Mouse (Mus musculus) 416B (cell line): ENCODE measurements around the gene Tmed9.

Source experiments
- DNase-seq: peaks from one replicate; pipeline ENCODE4 v3.0.0; 2011; ENCODE audit warnings: low read depth

The Tmed9 gene

GRCm38 (mm10) chr13:55573432-55573831, at the start of gene Tmed9:
TSS of gene Tmed9 (plus strand) at chr13:55573732.
- no peak for DNase-seq

GRCm38 (mm10) chr13:55523951-55524600, 49.5 kb upstream of the Tmed9 start:
- no peak for DNase-seq

- peak; percentile 43 for DNase-seq
These were observed 47.6 kb upstream of the Tmed9 start for GRCm38 (mm10) chr13:55525733-55526553.

- DNase-seq: peak; percentile 69
These were observed 46.3 kb upstream of the Tmed9 start for GRCm38 (mm10) chr13:55527212-55527611.

GRCm38 (mm10) chr13:55527834-55528772, 45.4 kb upstream of the Tmed9 start:
- peak; percentile 92 for DNase-seq

GRCm38 (mm10) chr13:55529198-55529915, 44.2 kb upstream of the Tmed9 start, which contains the start of gene Dok3:
TSS of gene Dok3 (minus strand) at chr13:55529296.
- DNase-seq: peak; percentile 71

GRCm38 (mm10) chr13:55535191-55535590, 38.3 kb upstream of the Tmed9 start:
- no peak for DNase-seq

- DNase-seq: no peak
These were observed 37.7 kb upstream of the Tmed9 start for GRCm38 (mm10) chr13:55535796-55536193.

GRCm38 (mm10) chr13:55536194-55537175, 37.0 kb upstream of the Tmed9 start, which contains the start of gene Ddx41:
TSS of gene Ddx41 (minus strand) at chr13:55536658.
- DNase-seq: peak; percentile 100

GRCm38 (mm10) chr13:55540933-55541332, 32.6 kb upstream of the Tmed9 start:
- DNase-seq: no peak

GRCm38 (mm10) chr13:55542891-55543290, 30.6 kb upstream of the Tmed9 start:
- DNase-seq: no peak

- DNase-seq: no peak
These were observed 30.1 kb upstream of the Tmed9 start for GRCm38 (mm10) chr13:55543447-55543846.

- DNase-seq: no peak
These were observed 28.7 kb upstream of the Tmed9 start for GRCm38 (mm10) chr13:55544792-55545191.

- no peak for DNase-seq
These were observed 25.6 kb upstream of the Tmed9 start for GRCm38 (mm10) chr13:55547916-55548315.

- DNase-seq: peak; percentile 33
These were observed 25.1 kb upstream of the Tmed9 start for GRCm38 (mm10) chr13:55548426-55548825.

- DNase-seq: no peak
These were observed 24.5 kb upstream of the Tmed9 start for GRCm38 (mm10) chr13:55549061-55549460.

- DNase-seq: no peak
These were observed 17.6 kb upstream of the Tmed9 start for GRCm38 (mm10) chr13:55555921-55556320.

GRCm38 (mm10) chr13:55557499-55557898, 16.0 kb upstream of the Tmed9 start:
- no peak for DNase-seq

GRCm38 (mm10) chr13:55563266-55563879, 10.2 kb upstream of the Tmed9 start:
- no peak for DNase-seq

- DNase-seq: no peak
These were observed 6.5 kb upstream of the Tmed9 start for GRCm38 (mm10) chr13:55567001-55567400.
